Mouse (Mus musculus): ENCODE measurements around the gene Cav3.

The Cav3 gene

DNA sequence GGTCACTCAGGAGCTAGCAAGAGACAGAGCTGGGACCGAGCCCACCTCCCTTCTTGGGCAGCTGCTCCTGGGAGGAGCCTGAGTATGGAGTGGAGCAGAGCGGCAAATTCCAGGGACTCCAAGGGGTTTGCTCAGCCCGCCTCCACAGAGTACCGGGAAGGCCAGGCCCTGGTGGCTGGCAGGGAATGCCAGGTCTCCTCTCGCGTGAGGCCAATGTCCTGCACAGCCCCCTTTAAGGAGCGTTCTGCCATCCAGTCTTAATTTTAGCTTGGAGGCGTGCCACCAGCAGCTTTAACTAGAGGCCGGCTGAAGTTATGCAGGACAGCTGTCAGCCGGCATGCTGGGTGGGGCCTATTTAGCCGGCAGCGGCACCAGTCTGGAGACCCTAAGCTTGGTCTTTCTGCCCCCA is at the start of gene Cav3:
Gene Cav3 (plus strand): TSS at position 165 of the 409 bp plus-strand sequence.
- peak; percentile 22 for DNase-seq

- DNase-seq, result no peak
Observed at GRCm38 (mm10) chr6:112419333-112419732, 40.0 kb upstream of the Cav3 start.

DNA sequence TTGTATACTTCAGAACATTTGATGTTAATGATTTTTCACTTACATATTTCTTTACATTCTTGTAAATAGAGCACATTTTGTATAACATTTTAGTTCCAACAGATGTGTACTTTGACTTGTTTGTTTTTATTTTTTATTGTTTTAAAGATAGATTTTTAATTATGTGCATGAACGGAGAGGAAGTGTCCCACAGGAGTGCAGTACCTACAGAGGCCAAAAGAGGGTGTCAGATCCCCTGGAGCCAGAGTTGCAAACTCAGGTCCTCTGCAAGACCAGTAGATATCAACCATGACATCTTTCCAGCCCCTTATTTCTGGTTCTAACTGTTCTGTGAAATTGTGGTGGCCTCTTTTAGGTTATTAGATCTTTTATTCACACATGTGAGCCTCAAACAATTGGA is 38.4 kb upstream of the Cav3 start:
- no peak for DNase-seq

- DNase-seq, result no peak
Observed at GRCm38 (mm10) chr6:112423746-112424501, 35.4 kb upstream of the Cav3 start.

DNA sequence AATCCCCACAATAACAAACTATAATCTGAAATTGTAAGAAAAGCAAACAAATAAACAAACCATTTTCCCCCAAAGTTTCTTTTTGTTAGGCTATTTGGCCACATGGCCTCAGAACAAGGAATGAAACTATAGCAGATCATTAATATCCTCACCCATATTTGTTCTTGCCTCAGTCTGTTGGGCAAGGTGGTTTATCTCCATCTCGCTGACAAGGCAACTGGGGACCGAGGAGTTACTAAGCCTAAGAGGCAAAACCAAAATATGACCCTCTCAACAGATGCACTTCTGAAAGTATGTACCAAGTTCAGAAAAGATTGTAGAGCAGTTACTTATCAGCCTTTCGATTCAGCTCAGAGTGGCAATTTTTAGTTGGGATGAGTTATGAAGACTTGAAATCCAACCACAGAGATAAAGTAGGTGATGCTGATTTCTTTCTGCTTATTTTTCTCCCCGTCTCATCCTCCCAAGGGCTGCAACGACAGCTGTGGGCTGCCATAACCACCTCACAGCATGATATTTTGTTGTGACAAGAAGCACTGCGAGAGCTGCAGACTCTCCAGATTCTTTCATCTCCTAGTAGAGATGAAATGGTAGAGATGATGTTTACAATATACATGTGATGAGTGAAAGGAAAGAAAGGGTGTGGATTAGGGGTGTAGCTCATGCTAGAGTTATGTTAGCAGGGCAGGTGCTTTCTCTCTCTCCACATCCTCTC is 33.1 kb upstream of the Cav3 start:
- no peak for DNase-seq

GRCm38 (mm10) chr6:112445675-112446074 is 13.6 kb upstream of the Cav3 start:
- no peak for DNase-seq

DNA sequence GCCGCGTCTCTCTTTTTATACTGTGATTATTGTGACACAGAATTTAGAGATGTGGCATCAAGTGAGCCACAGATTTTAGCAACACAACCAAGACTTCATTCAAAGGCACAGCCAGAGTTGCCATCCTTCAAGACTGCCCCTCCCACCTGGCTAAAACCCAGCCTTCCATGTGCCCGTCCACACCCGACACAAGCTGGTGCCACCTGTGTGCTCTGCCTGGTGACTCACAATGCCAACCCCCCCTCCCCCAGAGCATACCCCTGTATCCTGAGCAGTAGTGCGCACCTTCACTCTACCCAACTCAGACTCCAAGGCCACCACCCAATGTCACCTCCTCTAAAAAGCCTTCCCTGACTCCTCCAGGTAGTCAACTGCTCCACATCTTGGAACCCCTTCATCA is 2.2 kb downstream of the Cav3 start:
- no peak for DNase-seq

DNA sequence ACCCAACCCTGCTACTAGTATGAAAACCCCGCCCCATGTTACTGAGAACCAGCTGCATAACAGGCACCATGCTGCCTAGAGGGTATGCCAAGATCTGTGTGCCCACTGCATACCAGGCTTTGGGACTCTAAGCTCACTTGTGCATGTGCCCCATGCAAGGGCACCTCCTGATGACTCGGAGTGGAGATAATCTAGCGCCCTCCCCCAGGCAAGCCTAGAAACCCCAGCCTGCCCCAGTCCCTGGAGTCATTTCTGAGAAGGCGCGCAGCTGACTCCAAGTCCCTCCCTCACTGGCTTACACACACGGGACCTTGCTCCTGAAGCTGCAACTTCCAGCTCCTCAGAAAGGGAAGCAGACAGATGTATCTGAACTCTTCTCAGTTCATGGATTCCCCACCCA is 4.0 kb downstream of the Cav3 start:
- no peak for DNase-seq

- DNase-seq, result no peak
Observed at GRCm38 (mm10) chr6:112465441-112465840, 6.1 kb downstream of the Cav3 start.

DNA sequence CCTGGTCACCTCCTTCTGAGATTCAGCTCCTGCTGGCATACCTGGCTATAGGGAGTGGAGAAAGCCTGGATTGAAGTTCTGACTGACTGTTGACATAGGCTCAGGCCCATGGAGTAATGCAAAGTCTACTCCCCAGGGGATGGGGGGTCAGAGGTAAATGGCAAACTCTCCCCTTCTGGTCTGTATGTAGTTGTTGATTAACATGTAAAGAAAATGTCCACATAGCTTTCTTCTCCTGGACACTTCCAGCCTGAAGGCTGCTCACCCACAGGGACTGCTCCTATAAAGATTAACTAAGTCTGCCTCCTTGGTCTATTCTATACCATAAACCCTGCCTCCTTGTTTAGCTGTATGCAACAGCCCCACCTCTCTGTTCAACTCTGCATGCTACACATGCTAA is 6.7 kb downstream of the Cav3 start:
- no peak for DNase-seq

DNA sequence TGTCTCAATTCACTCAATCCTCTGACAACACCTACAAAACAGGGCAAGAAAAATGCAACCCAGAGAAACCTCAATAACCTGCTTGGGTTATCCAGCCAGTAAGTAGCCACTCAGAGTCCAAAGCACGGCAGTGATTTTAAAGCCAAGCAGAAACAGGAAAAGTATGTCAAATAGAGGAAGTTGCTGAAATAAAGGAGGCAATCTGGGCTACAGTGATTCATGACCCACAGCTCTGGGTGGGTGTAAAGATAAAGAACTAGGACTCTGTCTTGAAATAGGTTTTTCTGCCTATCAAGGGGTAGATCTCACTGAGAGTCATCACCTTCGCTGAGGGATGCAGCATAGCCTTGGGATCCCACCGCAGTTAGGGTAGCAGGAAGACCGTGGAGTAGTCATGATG is 12.3 kb downstream of the Cav3 start:
- no peak for DNase-seq

DNA sequence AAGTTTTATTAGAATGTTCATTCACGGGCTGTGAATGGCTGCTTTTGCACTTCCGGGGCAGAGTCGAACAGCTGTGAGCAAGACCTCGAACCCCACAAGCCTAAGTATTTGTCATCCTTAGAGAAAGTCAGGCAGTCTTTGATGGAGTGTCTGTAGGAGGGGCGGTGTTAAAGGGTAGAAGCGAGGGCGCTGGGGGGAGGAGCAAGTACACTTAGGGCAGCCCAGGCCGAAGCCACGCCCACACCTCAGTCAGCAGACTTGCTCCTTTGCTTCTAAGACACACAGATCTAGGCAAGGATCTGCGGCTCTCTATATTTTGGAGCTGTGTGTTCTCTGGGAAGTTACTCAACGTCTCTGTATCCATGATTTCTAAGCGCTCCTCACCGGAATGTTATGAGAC is 20.6 kb downstream of the Cav3 start:
- DNase-seq, result no peak

- peak; percentile 49 for DNase-seq
Observed at GRCm38 (mm10) chr6:112484316-112484715, 25.0 kb downstream of the Cav3 start.

GRCm38 (mm10) chr6:112487993-112488392 is 28.7 kb downstream of the Cav3 start:
- no peak for DNase-seq

GRCm38 (mm10) chr6:112488821-112489180 is 29.5 kb downstream of the Cav3 start:
- no peak for DNase-seq

DNA sequence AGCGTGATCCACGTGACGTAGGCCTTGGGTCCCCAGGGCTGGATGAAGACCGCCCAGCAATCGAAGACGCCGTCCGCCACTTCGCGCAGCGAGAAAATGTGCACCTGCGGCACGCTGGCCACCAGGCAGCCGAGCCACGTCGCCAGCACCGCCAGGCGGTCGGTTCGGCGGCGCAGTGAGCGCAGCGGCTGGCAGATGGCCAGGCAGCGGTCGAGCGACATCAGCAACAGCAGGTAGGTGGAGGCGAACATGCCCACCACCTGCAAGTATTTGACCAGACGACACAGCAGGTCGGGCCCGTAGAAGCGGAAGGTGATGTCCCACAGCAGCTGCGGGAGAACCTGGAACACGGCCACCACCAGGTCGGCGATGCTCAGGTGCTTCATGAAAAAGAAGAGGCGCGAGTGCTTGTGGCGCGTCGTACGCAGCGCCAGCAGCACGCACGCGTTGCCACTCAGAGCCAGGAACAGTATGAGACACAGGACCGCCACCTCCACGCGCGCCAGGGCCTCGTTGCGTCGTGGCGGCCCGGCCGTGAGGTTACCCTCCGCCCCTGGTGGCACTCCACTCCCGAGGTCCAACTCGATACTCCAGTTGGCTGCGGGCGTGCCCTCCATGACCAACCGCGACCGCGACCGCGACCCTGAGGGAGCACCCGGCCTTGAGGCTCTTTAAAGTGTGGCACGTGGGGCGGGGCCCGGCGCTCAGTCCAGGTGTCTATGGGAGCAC is 30.0 kb downstream of the Cav3 start:
- peak; percentile 63 for DNase-seq

DNA sequence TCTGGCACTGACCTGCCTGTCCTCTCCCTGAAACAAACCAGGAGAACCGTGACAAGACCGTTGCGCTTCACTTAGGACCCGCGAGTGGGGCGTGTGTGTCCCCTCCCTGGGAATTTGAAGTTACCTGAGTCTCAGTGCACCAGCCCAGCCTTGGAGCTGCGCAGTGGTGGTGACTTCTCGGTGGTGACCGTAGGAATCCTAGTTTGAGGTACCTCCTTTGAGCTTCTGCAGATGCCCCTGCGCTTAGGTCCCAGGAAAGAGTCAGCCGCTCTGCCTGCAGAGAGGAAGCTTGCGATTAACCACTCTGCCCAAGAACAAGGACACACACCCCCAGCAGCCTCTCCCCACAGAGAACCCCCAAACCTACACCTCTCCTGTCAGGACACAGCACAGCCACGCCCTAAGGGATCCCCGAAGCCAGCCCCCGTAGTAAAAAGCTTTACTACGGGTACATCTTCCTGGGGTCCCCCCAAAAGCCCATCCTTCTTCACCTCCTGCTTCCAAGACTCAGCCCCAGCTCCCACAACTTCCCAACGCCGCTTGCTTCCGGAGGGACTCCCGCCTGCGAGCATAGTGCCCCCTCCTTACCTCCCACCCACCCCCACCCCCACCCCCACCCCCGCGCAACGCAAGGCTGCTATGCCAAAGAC is 30.7 kb downstream of the Cav3 start, which contains the start of gene Oxtr:
Gene Oxtr (minus strand): TSS at position 34 of the 650 bp plus-strand sequence.
- DNase-seq, result peak; percentile 23

DNA sequence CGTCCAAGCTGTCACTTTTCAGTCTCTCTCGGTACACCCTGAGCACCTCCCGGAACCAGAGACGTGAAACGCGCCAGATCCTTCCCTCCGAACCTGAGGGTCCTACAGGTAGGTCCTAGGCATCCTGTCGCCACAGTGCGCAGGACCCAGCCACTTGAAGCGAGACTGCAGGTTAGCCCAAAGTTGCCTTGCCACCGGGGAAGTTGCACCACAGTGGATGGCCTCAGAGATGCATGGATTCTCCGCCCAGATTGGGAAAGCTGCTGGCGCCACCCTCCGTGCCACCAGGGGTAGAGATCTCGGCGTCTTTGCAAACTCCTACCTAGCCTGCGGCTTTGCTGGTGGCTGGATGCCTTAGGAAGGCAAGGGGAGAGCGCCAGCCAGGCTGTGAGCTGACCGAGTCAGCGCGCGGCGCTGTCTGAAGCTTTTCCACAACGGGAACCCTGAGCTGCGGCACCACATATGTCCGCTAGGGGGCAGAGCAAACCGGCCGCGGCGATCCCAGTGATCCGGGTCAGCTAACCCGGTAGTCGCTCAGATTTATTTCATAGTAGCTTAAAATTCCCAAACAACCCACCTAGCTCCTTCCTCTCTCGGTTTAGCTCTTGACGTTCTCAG is 31.4 kb downstream of the Cav3 start:
- peak; percentile 84 for DNase-seq

DNA sequence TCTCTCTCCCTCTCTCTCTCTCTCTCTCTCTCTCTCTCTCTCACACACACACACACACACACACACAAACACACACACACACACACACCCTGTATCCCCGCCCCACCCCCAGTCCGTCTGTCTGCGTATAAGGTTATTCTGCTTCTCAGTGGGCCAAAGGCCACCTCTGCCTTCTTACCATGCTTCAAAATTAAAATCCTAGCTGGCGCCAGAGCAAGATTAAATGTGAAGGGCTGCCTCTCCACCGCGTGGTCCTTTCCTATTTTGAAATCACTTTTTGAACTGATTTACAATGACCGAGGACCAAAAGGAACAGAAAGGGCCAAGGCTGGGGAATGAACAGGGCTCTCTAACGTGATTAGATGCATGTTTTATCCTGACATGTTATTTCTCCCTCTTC is 32.2 kb downstream of the Cav3 start:
- no peak for DNase-seq

DNA sequence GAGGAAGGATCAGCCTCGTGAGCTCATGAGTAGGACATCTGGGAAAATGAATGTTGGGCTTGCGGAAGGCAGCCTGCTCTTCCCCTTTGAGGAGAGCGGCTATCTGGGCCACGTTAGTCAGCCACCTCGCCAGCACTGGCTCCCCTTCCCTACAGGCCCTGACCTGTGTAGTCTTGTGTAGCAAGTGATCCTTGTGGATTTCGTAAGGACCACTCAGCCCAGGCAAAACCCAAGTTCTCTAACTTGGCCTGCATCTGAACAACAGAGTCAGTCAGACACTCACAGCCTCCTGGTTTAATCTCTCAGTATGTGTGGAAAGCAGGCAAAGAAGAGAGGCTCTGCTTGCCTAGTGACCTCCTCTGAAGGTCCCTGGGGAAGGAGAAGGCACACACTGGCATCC is 33.4 kb downstream of the Cav3 start:
- DNase-seq, result no peak

GRCm38 (mm10) chr6:112493371-112493770 is 34.1 kb downstream of the Cav3 start:
- DNase-seq, result no peak

DNA sequence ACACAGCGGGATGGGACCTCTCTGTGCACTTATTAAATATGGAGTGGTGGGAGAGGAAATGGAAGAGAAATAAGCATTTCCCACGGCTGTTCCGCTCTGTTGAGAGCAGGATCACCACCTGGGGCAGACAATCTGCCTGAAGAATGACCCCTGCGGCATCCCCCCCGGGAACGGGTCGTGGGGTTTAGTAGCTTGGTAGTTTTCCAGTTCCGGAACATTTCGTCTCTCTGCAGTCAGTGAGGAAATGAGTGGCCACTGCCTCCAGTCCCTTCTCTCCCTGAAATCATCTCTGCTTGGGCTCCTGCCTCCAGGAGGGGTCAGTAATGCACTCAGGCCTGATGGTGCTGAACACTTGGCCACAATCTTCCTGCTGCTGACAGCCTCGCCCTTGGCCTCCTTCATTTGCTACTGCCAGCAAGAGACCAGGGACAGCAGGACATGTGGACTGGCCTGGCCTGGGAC is 35.3 kb downstream of the Cav3 start:
- peak; percentile 48 for DNase-seq

GRCm38 (mm10) chr6:112495219-112495618 is 35.9 kb downstream of the Cav3 start:
- no peak for DNase-seq
